Mouse (Mus musculus) frontal cortex, adult 2 months (tissue): ENCODE measurements at regions not wholly inside any gene's neighbourhood (a gene's known extent, or its start where the extent isn't known, plus 50 kb on each side); places are given as distances from the start of the nearest gene placed in this dataset.
"Not testable (repeated sequence)": the region's sequence is repeated elsewhere in the genome, so short reads cannot be mapped to it uniquely, and the experiment has no call there.

ENCODE experiments used
- DNase-seq, 2 experiments: peaks; one replicate each; pipeline ENCODE4 v3.0.0; 2022; ENCODE audit warnings: low spot score in 1 of 2; ENCODE audit errors: extremely low spot score in 1 of 2

- DNase-seq, result not testable (repeated sequence)
Measured at GRCm38 (mm10) chr3:21697980-21698672, 378.3 kb upstream of the Tbl1xr1 start.

GRCm38 (mm10) chr3:21699526-21699925 is 376.9 kb upstream of the Tbl1xr1 start:
- no peak for DNase-seq

DNA sequence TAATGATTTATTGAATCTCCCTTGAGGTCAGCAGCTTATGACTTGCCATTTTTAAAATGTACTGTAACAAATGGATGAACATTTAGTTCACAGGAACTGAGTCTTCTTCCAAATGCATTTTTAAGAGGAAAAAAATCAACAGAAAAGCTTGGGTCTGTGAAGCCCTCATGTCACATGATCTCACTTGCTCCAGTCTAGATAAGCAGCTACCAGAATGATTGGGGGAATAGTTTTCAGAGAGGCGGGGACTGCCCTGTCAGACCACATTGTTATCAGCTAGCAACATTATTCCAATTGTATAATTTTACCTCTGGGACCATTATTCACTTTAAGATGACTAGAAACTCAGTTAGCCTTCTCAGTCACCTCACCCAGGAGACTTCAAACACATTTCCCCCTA is 376.1 kb upstream of the Tbl1xr1 start:
- no peak for DNase-seq

DNA sequence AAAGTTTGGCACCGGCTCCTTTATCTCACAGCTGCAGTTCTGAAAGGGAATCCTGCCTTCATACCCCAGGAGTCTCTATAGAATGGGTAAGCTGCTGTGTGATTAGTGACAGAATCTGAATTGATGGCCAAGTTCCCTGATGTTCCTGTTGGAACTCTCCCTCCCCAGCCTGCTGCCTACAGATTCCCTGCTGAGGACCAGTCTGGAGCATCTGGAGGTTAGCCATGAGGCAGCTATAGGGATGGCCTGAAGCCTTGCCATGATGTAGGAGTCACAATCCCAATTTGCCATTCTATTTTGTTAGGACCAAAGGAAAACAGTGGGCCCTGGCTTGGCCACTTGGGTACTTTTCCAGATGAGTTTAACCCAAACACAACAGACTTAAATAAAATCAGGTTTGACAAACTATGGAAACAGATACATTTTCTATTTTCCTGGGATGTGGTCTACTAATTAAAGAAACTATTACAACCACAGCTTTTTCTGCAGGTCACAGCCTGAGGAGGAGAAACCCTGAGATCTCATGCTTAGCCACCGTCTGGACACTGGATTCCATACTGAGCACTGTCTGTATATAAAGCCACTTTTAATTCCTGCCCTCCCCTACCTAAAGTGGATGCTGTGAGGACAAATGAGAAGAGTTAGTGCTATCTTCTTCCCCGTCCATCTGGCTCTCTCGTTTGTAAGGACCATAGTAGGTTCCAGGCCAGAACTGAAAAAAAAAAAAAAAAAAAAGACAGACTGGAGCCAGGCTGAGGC is 349.5 kb upstream of the Tbl1xr1 start:
- DNase-seq, result no peak

- DNase-seq, result no peak
Measured at GRCm38 (mm10) chr3:21728019-21728418, 348.4 kb upstream of the Tbl1xr1 start.

GRCm38 (mm10) chr3:21729328-21729727 is 347.1 kb upstream of the Tbl1xr1 start:
- no peak for DNase-seq

GRCm38 (mm10) chr3:21735688-21736087 is 340.8 kb upstream of the Tbl1xr1 start:
- DNase-seq, result not testable (repeated sequence)

DNA sequence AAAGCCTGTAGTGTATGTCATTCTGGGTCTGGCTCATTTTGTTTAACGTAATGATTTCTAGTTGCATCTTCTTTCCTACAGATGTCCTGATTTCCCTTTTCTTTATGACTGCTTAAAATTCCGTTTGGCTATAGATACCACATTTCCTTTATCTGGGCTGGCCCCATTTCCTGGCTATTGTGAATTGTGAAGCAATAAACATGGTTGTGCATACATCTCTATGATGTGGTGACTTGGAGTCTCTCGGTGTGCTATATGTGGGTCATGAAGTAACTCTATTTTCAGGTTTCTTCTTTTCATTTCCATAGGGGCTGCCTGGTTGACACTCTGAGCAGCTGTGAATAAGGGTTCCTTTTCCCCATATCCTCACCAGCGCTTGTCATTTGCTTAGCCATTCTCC is 336.7 kb upstream of the Tbl1xr1 start:
- no peak for DNase-seq

- no peak for DNase-seq
Measured at GRCm38 (mm10) chr3:21744107-21744506, 332.3 kb upstream of the Tbl1xr1 start.

DNA sequence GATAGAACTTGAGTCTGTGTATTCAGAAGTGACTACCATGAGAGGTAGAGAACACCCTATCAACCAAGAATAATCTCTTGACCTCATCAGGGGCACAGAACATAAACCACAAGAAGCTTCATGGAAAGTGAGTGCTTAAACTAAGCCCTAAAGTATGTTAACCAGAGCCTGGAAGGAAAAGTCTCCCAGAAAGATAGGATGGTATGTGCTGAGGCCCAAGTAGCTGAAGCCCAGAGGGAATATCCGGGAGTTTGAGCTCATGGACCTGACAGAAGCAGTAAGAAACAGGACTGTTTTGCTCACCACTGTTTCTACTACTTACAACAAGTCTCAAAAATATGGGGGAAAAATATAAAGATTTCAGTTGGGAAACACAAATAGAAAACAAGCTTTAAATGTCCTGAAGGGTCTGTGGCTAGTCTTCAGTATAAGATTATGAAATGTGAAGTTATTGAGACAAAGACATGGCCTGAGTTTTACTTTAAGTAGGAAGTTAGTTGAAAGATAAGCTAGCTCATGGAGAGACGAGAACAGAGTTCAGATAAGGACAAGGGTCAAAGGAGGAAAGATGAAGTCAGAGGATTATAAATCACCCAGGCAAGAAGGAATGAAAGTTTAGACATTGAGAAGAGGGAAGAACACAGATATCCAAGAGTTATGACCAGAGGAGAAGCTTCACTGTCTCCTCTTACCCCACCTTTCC is 315.8 kb upstream of the Tbl1xr1 start:
- DNase-seq, result no peak

DNA sequence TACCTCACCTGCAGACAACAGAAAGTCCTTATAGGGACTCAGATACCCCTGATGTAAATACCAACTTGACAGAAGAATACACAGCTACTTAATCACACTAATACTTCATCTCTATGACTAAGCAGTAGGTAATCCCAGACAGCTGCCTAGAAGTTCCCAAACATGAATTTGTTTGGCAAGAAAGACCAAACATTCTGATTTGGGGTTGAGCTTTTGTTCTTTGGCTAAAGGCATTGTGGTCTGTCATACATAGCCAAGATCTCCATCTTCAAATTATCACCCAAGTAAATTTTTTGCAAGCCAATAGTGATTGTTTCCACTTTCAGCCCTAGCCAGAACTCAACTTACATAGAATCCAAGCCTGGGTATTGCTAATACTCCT is 315.2 kb upstream of the Tbl1xr1 start:
- no peak for DNase-seq

DNA sequence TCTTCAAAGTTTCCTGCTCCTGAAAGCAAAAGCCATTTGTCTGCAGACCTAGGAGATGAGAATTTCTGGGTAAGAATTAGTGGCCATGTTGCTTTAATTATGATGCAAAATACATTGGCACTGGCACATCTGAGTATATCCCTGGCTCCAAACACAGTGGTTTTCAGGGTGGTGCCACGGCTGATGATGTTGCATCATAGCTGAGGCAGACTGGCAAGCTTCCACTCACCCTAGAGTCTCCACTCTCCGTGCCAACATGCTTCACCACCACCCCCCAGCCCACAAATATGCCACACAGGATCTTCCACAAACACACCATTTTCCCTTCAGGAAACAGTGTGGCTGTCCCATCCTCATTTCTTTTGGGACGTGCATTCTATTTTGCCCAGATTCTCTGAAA is 314.5 kb upstream of the Tbl1xr1 start:
- no peak for DNase-seq

DNA sequence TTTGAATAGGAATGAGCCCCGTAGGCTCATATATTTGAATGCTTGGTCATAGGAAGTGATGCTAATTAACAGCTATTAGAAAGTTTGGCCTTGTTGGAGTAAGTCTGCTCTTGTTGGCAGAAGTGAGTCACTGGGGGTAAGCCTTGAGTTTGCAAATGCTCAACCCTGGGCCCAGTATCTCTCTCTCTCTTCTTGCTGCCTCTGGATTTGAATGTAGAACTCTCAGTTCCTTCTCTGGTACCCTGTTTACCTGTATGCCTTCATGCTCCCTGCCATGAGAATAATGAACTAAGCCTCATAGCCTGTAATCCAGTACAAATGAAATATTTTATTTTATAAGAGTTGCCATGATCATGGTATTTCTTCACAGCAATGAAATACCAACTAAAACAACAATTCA is 308.4 kb upstream of the Tbl1xr1 start:
- DNase-seq, result no peak

GRCm38 (mm10) chr3:21769920-21770547 is 306.4 kb upstream of the Tbl1xr1 start:
- DNase-seq, result no peak

DNA sequence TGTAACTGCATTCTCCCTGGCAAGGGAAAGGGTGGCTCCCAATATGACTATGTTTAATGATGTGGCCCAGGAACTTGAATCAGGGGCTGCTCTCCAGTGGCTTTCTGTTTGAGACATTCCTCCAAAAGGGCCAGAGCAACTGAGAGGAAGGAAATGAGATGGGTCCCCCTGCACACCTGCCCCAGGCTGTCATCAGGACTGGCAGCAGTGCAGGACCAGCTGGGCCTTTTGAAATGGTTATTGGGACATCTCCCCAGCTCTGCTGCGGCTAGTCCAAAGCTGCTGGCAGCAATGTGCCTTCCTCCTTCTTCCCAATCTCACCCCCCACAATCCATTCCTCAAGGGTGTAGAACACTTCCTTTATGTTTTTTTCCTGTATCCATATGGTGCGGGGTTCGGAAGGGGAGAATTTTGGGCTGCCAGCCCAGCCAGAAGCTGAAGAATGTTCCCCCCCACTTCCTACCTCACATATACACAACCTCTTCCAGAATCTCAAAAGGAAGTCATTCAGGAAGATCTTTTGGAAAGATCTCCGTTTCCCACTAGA is 304.6 kb upstream of the Tbl1xr1 start:
- DNase-seq, result peak; percentile 22 to 72

DNA sequence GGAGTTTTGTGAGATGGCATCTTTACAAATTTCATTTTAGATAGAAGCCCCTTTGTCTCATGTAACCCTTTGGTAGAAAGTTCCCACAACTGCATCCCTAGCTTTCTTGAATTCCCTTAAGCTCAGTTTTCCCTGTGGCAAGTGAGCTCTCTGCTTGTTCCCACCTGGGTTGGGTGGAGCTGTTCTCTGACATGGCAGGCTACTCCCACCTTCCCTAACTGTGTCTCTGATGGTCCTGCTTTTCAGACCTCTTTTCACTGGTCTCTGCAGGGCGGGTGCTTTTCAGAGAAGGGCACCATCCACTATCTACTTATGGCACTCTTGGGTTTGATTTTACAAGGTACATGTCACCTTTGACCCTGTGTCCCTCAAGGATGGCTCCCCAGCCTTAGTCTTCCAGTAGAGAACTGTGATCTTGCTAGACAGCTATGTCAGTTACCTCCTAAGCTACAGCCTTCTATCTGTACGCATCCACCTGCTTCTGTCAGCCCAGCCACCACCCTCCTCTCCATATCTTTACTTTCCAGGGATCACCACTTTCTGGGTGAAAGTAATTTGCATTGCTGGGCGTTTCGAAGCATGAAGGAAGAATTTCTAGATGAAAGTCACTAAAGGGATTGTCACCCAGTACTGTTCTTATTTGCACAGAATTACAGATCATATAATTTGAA is 302.1 kb upstream of the Tbl1xr1 start:
- DNase-seq, result no peak

DNA sequence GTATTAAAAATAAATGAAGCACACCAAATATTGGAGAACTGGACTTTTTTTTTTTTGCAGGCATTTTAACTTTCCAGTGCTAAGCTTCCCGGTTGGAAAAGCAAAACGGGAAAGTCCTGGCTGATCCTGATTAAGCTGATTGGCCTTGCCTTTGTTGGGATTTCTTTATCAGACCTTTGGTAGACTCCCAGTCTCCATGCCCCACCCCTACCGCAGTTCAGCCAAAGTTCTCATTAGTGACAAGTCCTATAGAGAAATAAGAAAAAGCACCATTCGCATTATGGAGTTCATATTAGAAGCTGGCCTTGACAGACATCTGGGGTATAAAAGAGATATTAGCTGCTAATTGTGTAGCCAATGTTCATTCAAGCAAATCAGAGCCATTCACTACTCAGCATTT is 297.7 kb upstream of the Tbl1xr1 start:
- no peak for DNase-seq

DNA sequence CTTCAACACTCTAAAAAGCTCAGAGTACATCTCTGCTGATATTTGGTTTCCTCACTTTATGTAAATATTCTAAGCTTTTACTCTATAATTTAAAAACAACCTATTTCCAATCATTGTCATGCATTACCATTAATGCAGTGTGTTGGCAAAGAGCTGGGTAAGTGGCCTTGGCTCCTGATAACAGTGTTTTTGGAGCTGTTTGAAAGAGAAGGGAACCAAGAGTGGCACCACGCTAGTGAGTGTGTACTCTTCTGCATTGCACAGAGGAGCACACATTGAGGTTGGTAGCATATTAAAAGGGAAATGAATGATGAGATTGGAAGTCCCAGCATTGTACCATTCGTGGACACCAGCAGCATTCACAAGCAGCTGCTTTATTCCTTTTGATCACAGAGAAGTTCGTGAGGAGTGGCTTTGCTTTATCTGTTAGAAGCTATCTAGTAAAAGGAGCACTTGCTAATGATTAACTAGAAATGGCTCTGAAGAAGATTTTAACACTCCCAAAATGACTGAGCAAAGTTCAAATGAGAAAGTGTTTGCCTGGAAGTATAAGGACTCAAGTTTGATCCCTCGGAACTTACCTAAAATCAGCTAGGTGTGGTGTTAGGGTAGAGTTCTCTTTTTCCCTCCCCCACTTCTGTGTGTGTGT is 284.3 kb upstream of the Tbl1xr1 start:
- DNase-seq, result no peak

DNA sequence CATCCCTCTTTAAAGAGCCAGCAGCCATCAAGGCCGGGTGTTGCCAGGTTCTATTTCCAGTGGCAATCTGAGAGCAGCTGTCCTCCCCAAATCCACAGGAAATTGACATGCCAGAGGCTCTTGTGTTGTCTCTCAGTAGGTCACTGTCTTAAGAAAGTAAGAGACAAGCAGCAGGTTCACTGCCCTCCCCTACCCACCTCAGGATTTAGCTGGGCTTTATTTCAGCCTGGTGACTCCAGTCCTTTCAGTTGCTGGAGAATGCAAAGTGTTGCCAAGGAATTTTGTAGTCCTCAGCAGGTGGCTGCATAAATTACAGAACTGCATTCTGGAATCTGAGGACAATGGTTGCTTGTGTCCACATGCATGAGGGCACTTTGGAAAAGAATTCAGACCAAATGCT is 278.3 kb upstream of the Tbl1xr1 start:
- DNase-seq, result peak in 1 of 2 experiments; percentile 7

- DNase-seq, result not testable (repeated sequence)
Measured at GRCm38 (mm10) chr3:21803886-21804285, 272.6 kb upstream of the Tbl1xr1 start.
